Mouse (Mus musculus) gastrocnemius, adult 2 months (tissue): ENCODE measurements around the gene Idh3a. TPM values are rescaled to one million over a fixed set of nuclear protein-coding genes. Genes with fewer than 3 reads are reported as not detected.
A peak's percentile ranks its signal among the peaks of the same experiment; 100 is the strongest.

Experiments used
- DNase-seq: peaks from one replicate; pipeline ENCODE4 v3.0.0; 2022
- H3K27ac ChIP-seq: fragments of 200-600 bp; 2 replicates; pipeline ENCODE4 v1.8.1; 2022; ENCODE audit warnings: mild to moderate bottlenecking
- H3K4me3 ChIP-seq: fragments of 200-600 bp; 2 replicates; pipeline ENCODE4 v1.8.1; 2022; ENCODE audit warnings: mild to moderate bottlenecking, moderate library complexity
- CTCF ChIP-seq: fragments of 200-600 bp; IDR thresholded peaks from 2 replicates; pipeline ENCODE4 v1.8.1; 2022; ENCODE audit warnings: antibody characterized with exemption, mild to moderate bottlenecking, moderate library complexity
- intact Hi-C: fragments of 180-260 bp; cut with DNase I; formaldehyde crosslinking; loops from one replicate; pipeline ENCODE4 v1.15.1; 2025
- total RNA-seq, 2 experiments: library from RNA; stranded (reverse); gene quantifications; 2 replicates each; pipeline ENCODE4 v1.2.3; 2021

Idh3a gene
- total RNA-seq, 2 experiments from 2014 or later: 522 to 568 TPM

- intact Hi-C loops: no loop called here
- H3K27ac ChIP-seq: no peak overlapping the region
- no peak for DNase-seq
- no peak for TF ChIP-seq CTCF
- no peak overlapping the region for H3K4me3 ChIP-seq
Observed at GRCm38 (mm10) chr9:54602386-54602785, 16.3 kb downstream of the Idh3a start.

- intact Hi-C loops: no loop called here
- no peak for TF ChIP-seq CTCF
- DNase-seq: no peak
- H3K4me3 ChIP-seq: no peak overlapping the region
- no peak overlapping the region for H3K27ac ChIP-seq
Observed at GRCm38 (mm10) chr9:54602916-54603315, 16.8 kb downstream of the Idh3a start.

GRCm38 (mm10) chr9:54604131-54604654 is 18.1 kb downstream of the Idh3a start:
- Histone ChIP-seq H3K27ac (no peak overlapping the region), H3K4me3 (no peak overlapping the region)
- TF ChIP-seq CTCF: no peak
- no peak for DNase-seq
- intact Hi-C loops: loop anchor here (2.0 kb wide), 1 partner anchor 43 kb away; the partner anchor contains the start of gene Cib2

- intact Hi-C loops: loop anchor here (1.0 to 2.0 kb wide), 2 partner anchors 44 to 53 kb away; partner anchors contain the start of gene Cib2
- Histone ChIP-seq H3K27ac (no peak overlapping the region), H3K4me3 (no peak overlapping the region)
- peak; percentile 86 for DNase-seq
- peak; percentile 72 for TF ChIP-seq CTCF
Observed at GRCm38 (mm10) chr9:54604886-54605285, 18.8 kb downstream of the Idh3a start.

DNA sequence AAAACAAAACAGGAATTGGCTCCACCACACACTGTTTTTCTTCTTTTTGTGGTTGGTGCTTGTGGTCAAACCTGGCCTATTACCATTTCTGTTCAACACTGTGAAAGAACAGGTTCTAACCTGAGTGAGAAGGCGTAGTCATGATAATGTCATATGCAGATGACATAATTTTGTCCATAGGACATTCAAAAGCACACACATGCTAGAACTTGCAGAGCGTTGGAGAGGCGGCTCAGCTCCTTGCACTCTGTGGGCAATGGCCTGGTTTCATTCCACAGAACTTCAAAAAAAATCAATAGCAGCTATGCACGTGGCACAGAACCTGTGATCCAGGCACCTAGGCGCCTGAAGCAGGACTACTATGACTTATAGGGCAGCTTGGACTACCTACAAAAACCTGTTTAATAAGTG is 26.7 kb downstream of the Idh3a start:
- no peak for DNase-seq
- intact Hi-C loops: no loop called here
- H3K4me3 ChIP-seq: no peak overlapping the region
- no peak for TF ChIP-seq CTCF
- no peak overlapping the region for H3K27ac ChIP-seq

GRCm38 (mm10) chr9:54614182-54614850 is 28.2 kb downstream of the Idh3a start:
- intact Hi-C loops: loop anchor here (1.0 kb wide), 1 partner anchor 62 kb away; no protein-coding TSS in a partner anchor
- no peak for DNase-seq
- Histone ChIP-seq H3K27ac (no peak overlapping the region), H3K4me3 (no peak overlapping the region)
- peak; percentile 79 for TF ChIP-seq CTCF

DNA sequence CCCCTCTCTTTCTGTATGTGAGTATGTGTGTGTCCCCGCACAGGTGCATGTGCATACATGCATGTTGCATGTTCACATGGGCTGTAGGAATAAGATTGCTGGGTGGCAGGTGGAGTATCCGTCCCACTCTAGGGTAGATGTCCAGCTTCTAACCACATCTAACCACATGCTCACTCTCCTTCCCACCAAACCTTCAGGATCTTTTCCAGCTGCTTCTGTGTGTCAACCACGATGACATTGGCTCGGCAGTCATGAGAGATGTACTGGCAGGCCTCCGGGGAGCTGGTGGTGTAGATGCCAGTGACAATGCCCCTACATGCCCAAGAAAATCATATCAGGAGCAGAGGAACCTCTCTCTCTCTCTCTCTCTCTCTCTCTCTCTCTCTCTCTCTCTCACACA is 41.1 kb downstream of the Idh3a start:
- DNase-seq: no peak
- Histone ChIP-seq H3K27ac (no peak overlapping the region), H3K4me3 (no peak overlapping the region)
- no peak for TF ChIP-seq CTCF
- intact Hi-C loops: no loop called here

DNA sequence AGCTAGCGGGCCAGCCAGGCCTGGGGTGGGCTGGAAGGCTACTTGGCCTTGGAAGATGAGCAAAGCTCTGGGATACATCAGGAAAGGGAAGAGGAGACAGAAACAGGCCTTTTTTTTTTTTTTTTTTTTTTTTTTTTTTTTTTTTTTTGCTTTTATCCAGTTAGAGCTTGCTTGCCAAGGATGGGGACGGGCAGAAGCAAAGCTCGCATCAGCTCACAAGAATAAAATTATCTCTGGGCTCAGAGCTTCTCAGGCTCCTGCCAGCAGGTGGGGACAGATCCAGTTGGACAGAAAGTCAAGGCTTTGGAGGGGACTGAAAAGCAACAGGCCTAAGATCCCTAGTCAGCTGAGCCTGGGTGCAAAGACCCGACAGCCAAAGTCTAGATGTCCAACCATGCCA is 42.6 kb downstream of the Idh3a start:
- intact Hi-C loops: no loop called here
- no peak overlapping the region for H3K27ac ChIP-seq
- no peak overlapping the region for H3K4me3 ChIP-seq
- DNase-seq: no peak
- TF ChIP-seq CTCF: no peak

GRCm38 (mm10) chr9:54629613-54630261 is 43.6 kb downstream of the Idh3a start:
- DNase-seq: no peak
- Histone ChIP-seq H3K4me3 (no peak overlapping the region), H3K27ac (no peak overlapping the region)
- no peak for TF ChIP-seq CTCF
- intact Hi-C loops: no loop called here

- H3K27ac ChIP-seq: no peak overlapping the region
- no peak overlapping the region for H3K4me3 ChIP-seq
- no peak for DNase-seq
- TF ChIP-seq CTCF: peak; percentile 46
- intact Hi-C loops: no loop called here
Observed at GRCm38 (mm10) chr9:54630905-54631304, 44.8 kb downstream of the Idh3a start.

DNA sequence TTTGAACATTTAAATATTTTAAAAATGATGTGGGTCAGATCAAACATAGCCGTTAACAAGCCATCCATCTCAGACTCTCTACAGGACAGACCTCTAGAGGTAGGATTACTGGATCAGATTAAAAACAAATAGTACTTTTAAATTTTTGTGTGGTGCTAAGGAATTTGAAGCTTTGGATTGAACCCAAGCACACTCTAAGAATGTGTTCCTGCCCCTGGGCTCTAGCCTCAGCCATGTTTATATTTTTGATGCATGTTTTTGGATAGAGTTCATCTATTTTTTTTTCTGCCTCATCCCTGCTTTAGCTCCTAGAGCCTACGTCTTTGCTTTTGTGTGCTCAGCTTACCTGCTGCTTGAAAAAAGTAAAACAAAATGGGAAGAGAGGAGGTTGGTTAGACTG is 47.3 kb downstream of the Idh3a start:
- H3K4me3 ChIP-seq: no peak overlapping the region
- no peak for TF ChIP-seq CTCF
- intact Hi-C loops: no loop called here
- H3K27ac ChIP-seq: no peak overlapping the region
- DNase-seq: no peak

GRCm38 (mm10) chr9:54637510-54638314 is 51.6 kb downstream of the Idh3a start:
- no peak for TF ChIP-seq CTCF
- intact Hi-C loops: no loop called here
- H3K27ac ChIP-seq: no peak overlapping the region
- H3K4me3 ChIP-seq: no peak overlapping the region
- no peak for DNase-seq

DNA sequence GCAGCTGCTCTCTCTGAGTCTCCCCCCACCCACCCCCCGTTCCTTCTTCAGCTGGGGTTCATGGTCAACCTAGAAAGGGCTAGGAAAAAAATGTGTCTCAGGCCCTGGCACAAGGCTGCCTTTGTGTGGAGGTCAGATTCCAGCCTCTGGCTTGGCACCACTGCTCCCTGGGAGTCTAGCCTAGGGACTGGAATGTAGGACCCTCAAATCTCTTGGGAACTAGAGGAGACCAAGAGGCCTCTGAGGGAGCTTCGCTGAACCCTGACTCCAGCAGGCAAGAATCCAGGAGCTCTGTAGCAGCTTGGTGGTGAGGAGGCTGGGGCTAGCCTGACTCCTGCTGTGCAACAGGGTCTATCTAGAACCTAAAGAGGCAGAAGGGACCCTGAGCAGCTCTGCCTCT is 53.1 kb downstream of the Idh3a start:
- H3K27ac ChIP-seq: no peak overlapping the region
- no peak overlapping the region for H3K4me3 ChIP-seq
- DNase-seq: no peak
- no peak for TF ChIP-seq CTCF
- intact Hi-C loops: no loop called here
